In the genomic region with DNA sequence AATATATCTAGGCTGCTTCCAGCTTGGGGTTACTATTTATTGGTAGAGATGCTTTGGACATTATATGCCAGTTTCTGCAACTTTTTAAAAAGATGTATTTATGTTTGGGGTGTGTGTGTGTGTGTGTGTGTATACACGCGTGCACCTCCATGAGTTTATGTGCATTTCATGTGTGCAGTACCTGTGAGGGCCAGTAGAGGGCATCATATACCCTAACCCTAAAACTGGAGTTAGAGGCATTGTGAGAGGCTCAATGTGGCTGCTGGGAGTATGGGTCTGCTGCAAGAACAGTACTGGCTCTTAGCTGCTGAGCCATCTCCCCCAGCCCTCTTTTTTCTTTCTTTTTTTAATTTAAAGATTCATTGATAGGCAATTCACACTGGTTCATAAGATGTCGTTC, we compare ENCODE assay signal across 21 mouse cellular contexts. TPM values are rescaled to one million over a fixed set of nuclear protein-coding genes. Genes with fewer than 3 reads are reported as not detected.
DNase-seq lines count a peak whose midpoint lies in the region; ATAC-seq and TF ChIP-seq lines count a peak whose summit lies in the region.
"Had no signal": no experiment of that assay in that cellular context is flagged by ENCODE, and none has a peak within 500 bp of the region (broad histone marks: within the 10 kb centered on the region; RNA-seq: fewer than 3 reads in every experiment).

No protein-coding gene starts in this region.

- peaks cover 5% of the 10 kb centered on the region for H3K4me1 ChIP-seq in heart, adult 2 months (ENCODE audit: control insufficient read depth, insufficient read depth, low read length)
- H3K4me1 ChIP-seq in liver, adult 2 months (ENCODE audit: control insufficient read depth, insufficient read depth, low read length), result peaks cover 40% of the 10 kb centered on the region
- no peaks in the 10 kb centered on the region for H3K4me1 ChIP-seq in liver, embryonic 12.5 days
- H3K4me1 ChIP-seq: embryonic facial prominence, embryonic 10.5 days; forebrain, embryonic 13.5 days; hindbrain, embryonic 15.5 days; limb, embryonic 12.5 days; stomach, embryonic 15.5 days had no signal

- H3K36me3 ChIP-seq in heart, adult 2 months (ENCODE audit: control insufficient read depth, insufficient read depth, low read length), result no peaks in the 10 kb centered on the region; the same call in 1 of the 2 replicates
- peaks cover 35% of the 10 kb centered on the region for H3K36me3 ChIP-seq in liver, adult 2 months (ENCODE audit: control insufficient read depth, insufficient read depth, low read length)
- H3K36me3 ChIP-seq in liver, embryonic 12.5 days, result no peaks in the 10 kb centered on the region; the same call in 1 of the 2 replicates
- H3K36me3 ChIP-seq: embryonic facial prominence, embryonic 10.5 days; hindbrain, embryonic 15.5 days; limb, embryonic 12.5 days; stomach, embryonic 15.5 days had no signal

- no peak overlapping the region for H3K9ac ChIP-seq in heart, adult 2 months (ENCODE audit: low read depth, low read length)
- H3K9ac ChIP-seq in liver, adult 2 months (ENCODE audit: low read depth, low read length), result no peak overlapping the region
- H3K9ac ChIP-seq in liver, embryonic 12.5 days, result no peak overlapping the region
- H3K9ac ChIP-seq: forebrain, embryonic 13.5 days; hindbrain, embryonic 15.5 days; limb, embryonic 12.5 days; stomach, embryonic 15.5 days had no signal

- no peaks in the 10 kb centered on the region for H3K27me3 ChIP-seq in heart, adult 2 months (ENCODE audit: control insufficient read depth, insufficient read depth, low read length)
- no peaks in the 10 kb centered on the region for H3K27me3 ChIP-seq in liver, adult 2 months (ENCODE audit: control insufficient read depth, insufficient read depth, low read length)
- H3K27me3 ChIP-seq in liver, embryonic 12.5 days (replicated peaks), result no peaks in the 10 kb centered on the region
- H3K27me3 ChIP-seq: forebrain, embryonic 13.5 days; hindbrain, embryonic 15.5 days; limb, embryonic 12.5 days; stomach, embryonic 15.5 days had no signal

- intact Hi-C loops in heart, adult 2 months (cut with DNase I), result loop anchor here (5.0 kb wide), 1 partner anchor 35 kb away; no protein-coding TSS in a partner anchor
- intact Hi-C loops in heart, postnatal 36 days (cut with DNase I), result loop anchor here (5.0 kb wide), 1 partner anchor 35 kb away; no protein-coding TSS in a partner anchor

- no peaks in the 10 kb centered on the region for H3K79me2 ChIP-seq in heart, adult 2 months (replicated peaks; ENCODE audit: control insufficient read depth, insufficient read depth, low read length)
- H3K79me2 ChIP-seq in liver, adult 2 months (ENCODE audit: control insufficient read depth, insufficient read depth, low read length), result peaks cover 44% of the 10 kb centered on the region

- no peak for ATAC-seq in liver, embryonic 12.5 days
- ATAC-seq: forebrain, embryonic 13.5 days had no signal

- WGBS in heart, adult 2 months, result 93% methylated on average over 3 of the region's 3 CpGs
- WGBS in liver, adult 2 months, result 97% methylated on average over 3 of the region's 3 CpGs
- 75% methylated on average over 3 of the region's 3 CpGs for WGBS in liver, embryonic 12.5 days (ENCODE audit: insufficient replicate concordance)

- H3K9me3 ChIP-seq in liver, embryonic 12.5 days (replicated peaks), result peaks cover 7% of the 10 kb centered on the region
- H3K9me3 ChIP-seq: hindbrain, embryonic 15.5 days; stomach, embryonic 15.5 days had no signal

- TF ChIP-seq CTCF in heart, adult 2 months (IDR thresholded peaks at IDR 0.05), result peak; percentile 46
- peak; percentile 33; the same call in 1 of the 2 replicates for TF ChIP-seq CTCF in liver, adult 2 months (IDR thresholded peaks at IDR 0.05; ENCODE audit: low read depth, low read length)

- no peak overlapping the region for H3K27ac ChIP-seq in heart, adult 2 months
- H3K27ac ChIP-seq in liver, adult 2 months (replicated peaks; ENCODE audit: insufficient read depth, low read depth, low read length), result no peak overlapping the region
- no peak overlapping the region for H3K27ac ChIP-seq in liver, embryonic 12.5 days
- H3K27ac ChIP-seq: embryonic facial prominence, embryonic 10.5 days; forebrain, embryonic 13.5 days; hindbrain, embryonic 15.5 days; limb, embryonic 12.5 days; stomach, embryonic 15.5 days had no signal

- DNase-seq in heart, adult 2 months, result no peak
- DNase-seq in heart, postnatal 36 days, result no peak
- DNase-seq in liver, adult 2 months (ENCODE audit: extremely low read depth, low read depth, low spot score), result no peak
- DNase-seq in ES-CJ7 (ENCODE audit: low read depth, low spot score) (peak; percentile 23), ZHBTc4 (ENCODE audit: low read depth, low spot score) (peak; percentile 64)
- no peak for DNase-seq in natural killer cell, adult 2 months (ENCODE audit: low spot score in 2 of 2)
- no peak for DNase-seq in thymus, postnatal 14 days
- DNase-seq: adrenal gland, adult 2 months; cerebellum, adult 11 months; cerebellum, postnatal 25 days; lung, adult 2 months; midbrain, embryonic 14.5 days; spleen, adult 18-20 months; thymus, postnatal 36 days had no signal

- H3K4me3 ChIP-seq in heart, adult 2 months, result no peak overlapping the region
- no peak overlapping the region for H3K4me3 ChIP-seq in liver, adult 2 months (ENCODE audit: insufficient read depth, low read depth, low read length)
- no peak overlapping the region for H3K4me3 ChIP-seq in liver, embryonic 12.5 days
- H3K4me3 ChIP-seq: embryonic facial prominence, embryonic 10.5 days; forebrain, embryonic 13.5 days; hindbrain, embryonic 15.5 days; limb, embryonic 12.5 days; stomach, embryonic 15.5 days had no signal

- no peak for TF ChIP-seq EP300 in heart, adult 2 months (IDR thresholded peaks at IDR 0.05; ENCODE audit: insufficient read depth, low read depth, low read length)

- no peak overlapping the region for H3K4me2 ChIP-seq in liver, embryonic 12.5 days
- H3K4me2 ChIP-seq: forebrain, embryonic 13.5 days; hindbrain, embryonic 15.5 days; limb, embryonic 12.5 days; stomach, embryonic 15.5 days had no signal

- no peak for TF ChIP-seq POLR2A in heart, adult 2 months (IDR thresholded peaks at IDR 0.05; ENCODE audit: insufficient read depth, low read depth, low read length)
- TF ChIP-seq POLR2A in liver, adult 2 months (IDR thresholded peaks at IDR 0.05; ENCODE audit: extremely low read depth, insufficient read depth, low read length), result no peak

RNA-seq across cellular contexts. Expression of gene Ppara, which starts 23.0 kb away (rescaled TPM):
- total RNA-seq in heart, adult 2 months (2021), result 10 to 100 TPM; 53.1 to 60.7 TPM
- polyA plus RNA-seq in heart, adult 2 months (2012; rRNA removed), result 12.9 and 25.4 TPM in 2 replicates
- total RNA-seq in heart, postnatal 36 days (2021), result 10 to 100 TPM; 39.3 to 53.4 TPM
- total RNA-seq in liver, adult 2 months (2014; rRNA removed), result 184 and 206 TPM in 2 replicates
- 36.2 and 39.8 TPM in 2 replicates for polyA plus RNA-seq in liver, adult 2 months (2012; rRNA removed)
- polyA plus RNA-seq in liver, embryonic 12.5 days (2016; fragmentation: Nextera tagmentation; extraction: Ambion mirVana), result 5.7 TPM in 2 replicates
- total RNA-seq: megakaryocyte progenitor cell, adult 5-6 weeks had no signal

RNA-seq across cellular contexts. Expression of gene Cdpf1, which starts 53.7 kb away (rescaled TPM):
- total RNA-seq in heart, adult 2 months (2021), result 10 to 100 TPM; 31.6 to 37.3 TPM
- 36.4 and 42.6 TPM in 2 replicates for polyA plus RNA-seq in heart, adult 2 months (2012; rRNA removed)
- 10 to 100 TPM; 35.6 to 41.4 TPM for total RNA-seq in heart, postnatal 36 days (2021)
- total RNA-seq in liver, adult 2 months (2014; rRNA removed), result 10.1 and 11.6 TPM in 2 replicates
- 18.3 and 19.6 TPM in 2 replicates for polyA plus RNA-seq in liver, adult 2 months (2012; rRNA removed)
- polyA plus RNA-seq in liver, embryonic 12.5 days (2016; fragmentation: Nextera tagmentation; extraction: Ambion mirVana), result 28.6 and 29.4 TPM in 2 replicates

Comparison
In these comparisons a context has a peak if more than half of its experiments do, and no peak if none do; other contexts are left out.
1. DNase-seq: peak in ES-CJ7 (single experiment) and ZHBTc4 (single experiment); none in heart, adult 2 months (0 of 2), heart, postnatal 36 days (0 of 2), liver, adult 2 months (single experiment), natural killer cell, adult 2 months (0 of 2) and thymus, postnatal 14 days (single experiment).